Mouse (Mus musculus) gonadal fat pad, adult 2 months (tissue): ENCODE measurements around the gene Mrpl14. TPM values are rescaled to one million over a fixed set of nuclear protein-coding genes. Genes with fewer than 3 reads are reported as not detected.

Experiments used
- DNase-seq: peaks from one replicate; pipeline ENCODE4 v3.0.0-alpha.2; 2012; ENCODE audit warnings: low read depth
- polyA plus RNA-seq: library from polyadenylated mRNA; depleted of rRNA; stranded (reverse); fragments of >200 nt; gene quantifications from 2 replicates; pipeline ENCODE4 v1.2.3, GENCODE M21; 2012; rRNA removed

Mrpl14 gene
- 98.4 and 123 TPM in 2 replicates for polyA plus RNA-seq

- DNase-seq: no peak
Measured at GRCm38 (mm10) chr17:45686093-45686619, at the start of gene Mrpl14. Gene Mrpl14, plus strand, starts transcription at chr17:45686322.

- DNase-seq: no peak
Measured at GRCm38 (mm10) chr17:45638596-45639295, 47.4 kb upstream of the Mrpl14 start.

GRCm38 (mm10) chr17:45641981-45642380 lies 44.1 kb upstream of the Mrpl14 start:
- no peak for DNase-seq

GRCm38 (mm10) chr17:45642701-45643100 lies 43.4 kb upstream of the Mrpl14 start:
- DNase-seq: no peak

GRCm38 (mm10) chr17:45644185-45644584 lies 41.9 kb upstream of the Mrpl14 start:
- DNase-seq: no peak

GRCm38 (mm10) chr17:45653233-45653632 lies 32.9 kb upstream of the Mrpl14 start:
- no peak for DNase-seq

- no peak for DNase-seq
Measured at GRCm38 (mm10) chr17:45655820-45656219, 30.3 kb upstream of the Mrpl14 start.

- no peak for DNase-seq
Measured at GRCm38 (mm10) chr17:45659225-45659624, 26.9 kb upstream of the Mrpl14 start, which contains the start of gene Capn11. Gene Capn11, minus strand, starts transcription at chr17:45659325.

GRCm38 (mm10) chr17:45663106-45663919 lies 22.8 kb upstream of the Mrpl14 start:
- no peak for DNase-seq

GRCm38 (mm10) chr17:45664608-45665007 lies 21.5 kb upstream of the Mrpl14 start:
- no peak for DNase-seq

- DNase-seq: no peak
Measured at GRCm38 (mm10) chr17:45666091-45666490, 20.0 kb upstream of the Mrpl14 start.

GRCm38 (mm10) chr17:45667481-45667880 lies 18.6 kb upstream of the Mrpl14 start:
- no peak for DNase-seq

GRCm38 (mm10) chr17:45667986-45668385 lies 18.1 kb upstream of the Mrpl14 start:
- no peak for DNase-seq

GRCm38 (mm10) chr17:45671821-45672220 lies 14.3 kb upstream of the Mrpl14 start:
- DNase-seq: no peak

- DNase-seq: no peak
Measured at GRCm38 (mm10) chr17:45672598-45672997, 13.5 kb upstream of the Mrpl14 start.

GRCm38 (mm10) chr17:45678106-45678505 lies 8.0 kb upstream of the Mrpl14 start:
- no peak for DNase-seq

GRCm38 (mm10) chr17:45680391-45680980 lies 5.6 kb upstream of the Mrpl14 start:
- no peak for DNase-seq

- DNase-seq: no peak
Measured at GRCm38 (mm10) chr17:45681588-45681987, 4.5 kb upstream of the Mrpl14 start.

GRCm38 (mm10) chr17:45682843-45683242 lies 3.3 kb upstream of the Mrpl14 start:
- DNase-seq: no peak

GRCm38 (mm10) chr17:45684667-45685131 lies 1.4 kb upstream of the Mrpl14 start:
- DNase-seq: no peak

- no peak for DNase-seq
Measured at GRCm38 (mm10) chr17:45685171-45686092, 690 bp upstream of the Mrpl14 start.
